Mouse (Mus musculus) MEL (cell line): ENCODE results near the gene Epha4. TPM values are rescaled to one million over a fixed set of nuclear protein-coding genes. Genes with fewer than 3 reads are reported as not detected.

Experiments
- DNase-seq: peaks from one replicate; pipeline ENCODE4 v3.0.0; 2011; ENCODE audit warnings: low read depth, low spot score
- H3K27ac ChIP-seq: 2 replicates; pipeline ENCODE4 v1.5.1; 2012; ENCODE audit warnings: low read depth, mild to moderate bottlenecking, control low read depth, low read length, moderate library complexity; ENCODE audit not compliant: control insufficient read depth
- H3K27me3 ChIP-seq, 2 experiments: fragments of 150-350 bp in 1 of 2; sonication (generic) in 1 of 2; 2 replicates each; pipeline ENCODE4 v1.6.1; 2012; ENCODE audit warnings: low read length in 2 of 2, mild to moderate bottlenecking in 2 of 2, improper control_type of control experiment in 1 of 2, moderate library complexity in 1 of 2; ENCODE audit not compliant: insufficient read depth in 2 of 2, control insufficient read depth in 1 of 2
- H3K36me3 ChIP-seq, 2 experiments: 2 replicates each; pipeline ENCODE4 v1.6.1; 2012 to 2014; ENCODE audit warnings: low read length in 2 of 2, improper control_type of control experiment in 1 of 2, inconsistent platforms in 1 of 2, mild to moderate bottlenecking in 1 of 2; ENCODE audit not compliant: insufficient read depth in 2 of 2, control insufficient read depth in 1 of 2
- H3K4me1 ChIP-seq, 2 experiments: fragments of 150-350 bp in 1 of 2; sonication (generic) in 1 of 2; 2 replicates each; pipeline ENCODE4 v1.6.1; 2012; ENCODE audit warnings: low read length in 2 of 2, improper control_type of control experiment in 1 of 2, mild to moderate bottlenecking in 1 of 2; ENCODE audit not compliant: insufficient read depth in 2 of 2, control insufficient read depth in 1 of 2
- H3K4me3 ChIP-seq, 2 experiments: fragments of 150-350 bp in 1 of 2; sonication (generic) in 1 of 2; 2 replicates each; pipeline ENCODE4 v1.5.1; 2012; ENCODE audit warnings: low read depth in 2 of 2, low read length in 2 of 2, mild to moderate bottlenecking in 2 of 2, moderate library complexity in 2 of 2, control low read depth in 1 of 2, improper control_type of control experiment in 1 of 2; ENCODE audit not compliant: control insufficient read depth in 1 of 2, insufficient read depth in 1 of 2
- H3K79me2 ChIP-seq: 2 replicates; pipeline ENCODE4 v1.6.1; 2012; ENCODE audit warnings: mild to moderate bottlenecking, low read length, moderate library complexity; ENCODE audit not compliant: control insufficient read depth, poor library complexity, insufficient read depth
- H3K9ac ChIP-seq: 2 replicates; pipeline ENCODE4 v1.6.1; 2012; ENCODE audit warnings: low read depth, mild to moderate bottlenecking, control low read depth, low read length, moderate library complexity; ENCODE audit not compliant: control insufficient read depth, poor library complexity, severe bottlenecking
- H3K9me3 ChIP-seq: fragments of 150-350 bp; sonication (generic); replicated peaks from 2 replicates; pipeline ENCODE4 v1.6.1; 2012; ENCODE audit warnings: mild to moderate bottlenecking, low read length, improper control_type of control experiment, moderate library complexity; ENCODE audit not compliant: insufficient read depth
- CHD1 ChIP-seq: IDR thresholded peaks from 2 replicates; pipeline ENCODE4 v1.6.1; 2012; ENCODE audit warnings: low read depth, mild to moderate bottlenecking, inconsistent platforms, low read length, improper control_type of control experiment
- CHD2 ChIP-seq: IDR thresholded peaks from 2 replicates; pipeline ENCODE4 v1.6.1; 2011; ENCODE audit warnings: low read length, improper control_type of control experiment
- CTCF ChIP-seq, 3 experiments: IDR thresholded peaks in 2 of 3; conservative IDR thresholded peaks in 1 of 3; 2 replicates each; pipeline ENCODE4 v1.5.1; 2011 to 2012; ENCODE audit warnings: low read length in 3 of 3, low read depth in 2 of 3, mild to moderate bottlenecking in 2 of 3, improper control_type of control experiment in 1 of 3, inconsistent platforms in 1 of 3, mixed read lengths in 1 of 3, moderate library complexity in 1 of 3; ENCODE audit not compliant: control insufficient read depth in 1 of 3, insufficient read depth in 1 of 3, poor library complexity in 1 of 3, severe bottlenecking in 1 of 3
- E2F4 ChIP-seq: IDR thresholded peaks from 2 replicates; pipeline ENCODE4 v1.6.1; 2011; ENCODE audit warnings: low read depth, low read length, improper control_type of control experiment, borderline replicate concordance
- EP300 ChIP-seq, 2 experiments: IDR thresholded peaks; 2 replicates each; pipeline ENCODE4 v1.6.1; 2011; ENCODE audit warnings: improper control_type of control experiment in 2 of 2, low read length in 2 of 2, low read depth in 1 of 2, mild to moderate bottlenecking in 1 of 2
- GABPA ChIP-seq: IDR thresholded peaks from 2 replicates; pipeline ENCODE4 v1.6.1; 2012; ENCODE audit warnings: low read depth, mild to moderate bottlenecking, inconsistent platforms, low read length, improper control_type of control experiment, moderate library complexity
- GATA1 ChIP-seq: IDR thresholded peaks from 2 replicates; pipeline ENCODE4 v1.6.1; 2011; ENCODE audit warnings: low read depth, low read length, improper control_type of control experiment
- KAT2A ChIP-seq: conservative IDR thresholded peaks from 2 replicates; pipeline ENCODE4 v1.6.1; 2012; ENCODE audit warnings: low read depth, low read length, improper control_type of control experiment, inconsistent platforms
- MYC ChIP-seq: IDR thresholded peaks from 2 replicates; pipeline ENCODE4 v1.6.1; 2011; ENCODE audit warnings: low read depth, mild to moderate bottlenecking, low read length, improper control_type of control experiment, moderate library complexity
- NELFE ChIP-seq: IDR thresholded peaks from 2 replicates; pipeline ENCODE4 v1.6.1; 2011; ENCODE audit warnings: low read depth, low read length, improper control_type of control experiment
- POLR2A ChIP-seq, 2 experiments: IDR thresholded peaks; 2 replicates each; pipeline ENCODE4 v1.6.1; 2011 to 2012; ENCODE audit warnings: low read length in 2 of 2, mild to moderate bottlenecking in 2 of 2, control low read depth in 1 of 2, improper control_type of control experiment in 1 of 2, low read depth in 1 of 2, moderate library complexity in 1 of 2; ENCODE audit not compliant: control insufficient read depth in 1 of 2, insufficient read depth in 1 of 2, poor library complexity in 1 of 2
- POLR2AphosphoS2 ChIP-seq: IDR thresholded peaks from 2 replicates; pipeline ENCODE4 v1.6.1; 2011; ENCODE audit warnings: low read length, improper control_type of control experiment
- RCOR1 ChIP-seq: IDR thresholded peaks from 2 replicates; pipeline ENCODE4 v1.6.1; 2012; ENCODE audit warnings: low read depth, mild to moderate bottlenecking, inconsistent platforms, low read length, improper control_type of control experiment
- SIN3A ChIP-seq: IDR thresholded peaks from 2 replicates; pipeline ENCODE4 v1.6.1; 2012; ENCODE audit warnings: low read length, improper control_type of control experiment, inconsistent platforms
- SMC3 ChIP-seq: IDR thresholded peaks from 2 replicates; pipeline ENCODE4 v1.6.1; 2011; ENCODE audit warnings: low read depth, low read length, improper control_type of control experiment
- TAL1 ChIP-seq: IDR thresholded peaks from 2 replicates; pipeline ENCODE4 v1.6.1; 2012; ENCODE audit warnings: mild to moderate bottlenecking, inconsistent platforms, low read length, moderate library complexity, mixed read lengths
- UBTF ChIP-seq: IDR thresholded peaks from 2 replicates; pipeline ENCODE4 v1.6.1; 2012; ENCODE audit warnings: low read depth, mild to moderate bottlenecking, inconsistent platforms, low read length, improper control_type of control experiment, moderate library complexity, borderline replicate concordance; ENCODE audit not compliant: insufficient read depth
- USF1 ChIP-seq: IDR thresholded peaks from 2 replicates; pipeline ENCODE4 v1.6.1; 2014; ENCODE audit warnings: low read depth, mild to moderate bottlenecking, inconsistent platforms, low read length, improper control_type of control experiment, moderate library complexity
- USF2 ChIP-seq, 2 experiments: IDR thresholded peaks; 2 replicates each; pipeline ENCODE4 v1.6.1; 2011 to 2012; ENCODE audit warnings: improper control_type of control experiment in 2 of 2, low read length in 2 of 2, borderline replicate concordance in 1 of 2, inconsistent platforms in 1 of 2, low read depth in 1 of 2, mild to moderate bottlenecking in 1 of 2; ENCODE audit not compliant: insufficient read depth in 1 of 2
- ZC3H11A ChIP-seq: IDR thresholded peaks from 2 replicates; pipeline ENCODE4 v1.6.1; 2012; ENCODE audit warnings: low read depth, mild to moderate bottlenecking, inconsistent platforms, low read length, improper control_type of control experiment
- ZKSCAN1 ChIP-seq: IDR thresholded peaks from 2 replicates; pipeline ENCODE4 v1.6.1; 2012; ENCODE audit warnings: low read depth, mild to moderate bottlenecking, inconsistent platforms, low read length, improper control_type of control experiment, moderate library complexity
- ZMIZ1 ChIP-seq: IDR thresholded peaks from 2 replicates; pipeline ENCODE4 v1.6.1; 2012; ENCODE audit warnings: low read depth, mild to moderate bottlenecking, inconsistent platforms, low read length, improper control_type of control experiment, moderate library complexity
- ZNF384 ChIP-seq: IDR thresholded peaks from 2 replicates; pipeline ENCODE4 v1.6.1; 2012; ENCODE audit warnings: low read depth, mild to moderate bottlenecking, inconsistent platforms, low read length, improper control_type of control experiment
- polyA plus RNA-seq, 2 experiments: library from polyadenylated mRNA; stranded (reverse) in 1 of 2; unstranded in 1 of 2; fragments of >175 nt in 1 of 2; fragments of >200 nt in 1 of 2; gene quantifications; 2 replicates each; pipeline versions ENCODE4 v1.2.1 to v1.2.4; 2012; ENCODE audit warnings: low replicate concordance in 2 of 2, low read depth in 1 of 2; ENCODE audit not compliant: insufficient read length in 2 of 2, insufficient read depth in 1 of 2, missing spikeins in 1 of 2
- total RNA-seq: library from RNA; depleted of rRNA; stranded (reverse); fragments of 300-350 nt; gene quantifications from 2 replicates; pipeline ENCODE4 v1.2.3, GENCODE M21; 2012

The Epha4 gene
- total and polyA plus RNA-seq, 3 experiments: not detected

DNA sequence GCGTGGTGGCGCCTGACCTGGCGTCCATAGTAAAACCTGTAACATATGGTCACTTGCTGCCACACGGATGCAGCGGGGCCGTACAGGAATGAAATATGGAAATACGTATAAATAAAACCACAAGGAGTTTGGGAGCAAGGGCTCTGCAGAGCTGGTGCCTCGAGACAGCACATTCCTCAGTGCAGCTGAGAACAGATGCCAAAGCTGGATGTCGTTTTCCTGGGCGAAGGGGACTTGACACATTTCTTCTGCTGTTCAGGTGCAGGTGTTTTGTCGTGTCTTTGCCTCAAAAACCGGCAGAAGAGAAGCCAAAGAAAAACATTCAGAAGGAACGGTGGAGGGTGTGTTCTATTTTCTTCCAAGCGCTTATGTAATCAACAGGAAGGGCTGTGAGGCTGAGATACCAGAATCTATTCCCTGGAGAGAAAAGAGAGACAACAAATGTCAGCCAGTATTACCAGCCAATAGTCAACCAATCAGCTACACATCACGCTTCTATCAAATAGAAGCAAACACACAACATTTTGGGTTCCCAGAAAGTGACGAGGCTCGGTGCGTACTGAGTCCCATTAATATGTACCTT lies 145.5 kb downstream of the Epha4 start:
- no peak for DNase-seq

DNA sequence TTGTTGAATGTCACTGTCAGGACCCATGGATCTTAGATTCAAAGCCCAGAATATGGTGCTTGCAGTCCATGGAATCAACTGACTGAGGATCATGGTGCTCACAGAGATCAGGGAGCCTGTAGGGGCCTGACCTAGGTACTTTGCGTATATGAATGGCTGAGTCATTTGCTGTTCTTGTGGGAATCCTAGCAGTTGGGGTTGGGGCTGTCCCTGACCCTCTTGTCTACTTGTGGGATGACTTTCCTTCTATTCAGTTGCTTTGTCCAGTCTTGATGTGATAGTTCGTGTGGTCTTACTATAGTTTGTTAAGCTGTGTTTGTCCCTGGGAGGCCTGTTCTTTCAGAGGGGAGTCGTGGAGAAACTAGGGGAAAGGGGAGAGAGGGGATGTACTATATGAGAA lies 149.0 kb downstream of the Epha4 start:
- no peak for DNase-seq
- no peak overlapping the region for H3K4me3 ChIP-seq
- H3K27ac ChIP-seq: no peak overlapping the region
- TF ChIP-seq POLR2A (IDR thresholded peaks at IDR 0.05; ENCODE audit: control insufficient read depth in 1 of 2, insufficient read depth in 1 of 2, low read depth in 1 of 2, low read length in 2 of 2, poor library complexity in 1 of 2): no peak
- no peak for TF ChIP-seq E2F4
- TF ChIP-seq ZMIZ1: no peak
- TF ChIP-seq ZKSCAN1: no peak
- TF ChIP-seq USF2 (IDR thresholded peaks at IDR 0.05; ENCODE audit: borderline replicate concordance in 1 of 2, insufficient read depth in 1 of 2, low read depth in 1 of 2, low read length in 2 of 2): no peak
- TF ChIP-seq EP300 (IDR thresholded peaks at IDR 0.05; ENCODE audit: low read depth in 1 of 2, low read length in 2 of 2): no peak
- TF ChIP-seq ZC3H11A: no peak
- H3K4me1 ChIP-seq: no peaks in the 10 kb centered on the region
- H3K79me2 ChIP-seq: no peaks in the 10 kb centered on the region
- no peaks in the 10 kb centered on the region for H3K36me3 ChIP-seq
- no peaks in the 10 kb centered on the region for H3K9me3 ChIP-seq
- no peaks in the 10 kb centered on the region for H3K27me3 ChIP-seq
- H3K9ac ChIP-seq: no peak overlapping the region

More for the DNA sequence above, 145.5 kb downstream of the Epha4 start:
- Histone ChIP-seq H3K27ac (no peak overlapping the region), H3K9ac (no peak overlapping the region), H3K9me3 (no peaks in the 10 kb centered on the region), H3K36me3 (no peaks in the 10 kb centered on the region), H3K79me2 (no peaks in the 10 kb centered on the region), H3K4me3 (no peak overlapping the region), H3K27me3 (no peaks in the 10 kb centered on the region), H3K4me1 (no peaks in the 10 kb centered on the region)
- TF ChIP-seq UBTF (no peak), USF2 (IDR thresholded peaks at IDR 0.05; ENCODE audit: borderline replicate concordance in 1 of 2, insufficient read depth in 1 of 2, low read depth in 1 of 2, low read length in 2 of 2) (no peak), RCOR1 (no peak)

DNA sequence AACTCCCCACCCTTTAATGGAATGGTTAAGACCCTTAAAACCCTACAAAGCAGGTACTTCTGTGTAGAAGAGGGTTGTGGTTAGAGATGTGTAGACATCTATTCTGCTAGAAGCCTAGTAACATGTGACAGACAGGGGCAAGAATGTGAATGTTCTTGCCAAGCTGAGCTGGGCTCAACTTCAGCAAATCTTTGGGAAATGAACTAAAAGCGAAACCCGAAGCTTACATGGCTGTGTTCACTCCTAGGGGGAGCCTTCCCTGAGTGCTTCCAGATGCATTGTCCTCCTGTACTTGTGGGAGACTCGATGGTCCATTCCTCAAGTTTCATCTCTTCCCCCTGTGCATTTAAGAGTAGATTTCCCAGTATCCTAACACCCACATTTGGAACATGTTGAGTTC lies 150.3 kb downstream of the Epha4 start:
- no peak overlapping the region for H3K4me3 ChIP-seq
- H3K27ac ChIP-seq: no peak overlapping the region
- no peaks in the 10 kb centered on the region for H3K36me3 ChIP-seq
- H3K27me3 ChIP-seq: no peaks in the 10 kb centered on the region
- H3K79me2 ChIP-seq: no peaks in the 10 kb centered on the region
- H3K4me1 ChIP-seq: no peaks in the 10 kb centered on the region
- no peak for DNase-seq
- H3K9ac ChIP-seq: no peak overlapping the region
- H3K9me3 ChIP-seq: no peaks in the 10 kb centered on the region
- TF ChIP-seq GATA1 (no peak), SIN3A (no peak), USF2 (IDR thresholded peaks at IDR 0.05; ENCODE audit: borderline replicate concordance in 1 of 2, insufficient read depth in 1 of 2, low read depth in 1 of 2, low read length in 2 of 2) (no peak), UBTF (no peak), KAT2A (no peak), GABPA (no peak), CHD1 (no peak), USF1 (no peak), POLR2AphosphoS2 (no peak), ZNF384 (no peak), EP300 (IDR thresholded peaks at IDR 0.05; ENCODE audit: low read depth in 1 of 2, low read length in 2 of 2) (no peak), MYC (no peak), ZKSCAN1 (no peak), CHD2 (no peak), NELFE (no peak), E2F4 (no peak), SMC3 (no peak), CTCF (IDR thresholded peaks at IDR 0.05 in 2 of 3, conservative IDR thresholded peaks at IDR 0.05 in 1 of 3; ENCODE audit: control insufficient read depth in 1 of 3, insufficient read depth in 1 of 3, low read depth in 2 of 3, low read length in 3 of 3, poor library complexity in 1 of 3, severe bottlenecking in 1 of 3) (no peak), TAL1 (no peak)
